Mouse (Mus musculus) heart, postnatal 0 days (tissue): ENCODE results near the gene Fam193a. TPM values are rescaled to one million over a fixed set of nuclear protein-coding genes. Genes with fewer than 3 reads are reported as not detected.

Experiments used
- ATAC-seq: fragments of 200-750 bp; cut with Nextera tagmentation; 2 replicates; pipeline ENCODE4 v1.8.0; 2017; ENCODE audit warnings: low read depth, moderate number of reproducible peaks, moderate library complexity; ENCODE audit not compliant: insufficient read depth
- DNase-seq: peaks from one replicate; pipeline ENCODE4 v3.0.0-alpha.2; 2016; ENCODE audit warnings: low spot score
- H3K27ac ChIP-seq: fragments of 300-500 bp; sonication (generic); 2 replicates; pipeline ENCODE4 v1.5.1; 2014; ENCODE audit warnings: low read depth, mild to moderate bottlenecking
- H3K27me3 ChIP-seq: fragments of 300-500 bp; sonication (generic); 2 replicates; pipeline ENCODE4 v1.6.1; 2014; ENCODE audit warnings: low read length, mixed read lengths; ENCODE audit not compliant: control insufficient read depth, insufficient read depth
- H3K36me3 ChIP-seq: fragments of 300-500 bp; sonication (generic); replicated peaks from 2 replicates; pipeline ENCODE4 v1.6.1; 2014; ENCODE audit warnings: low read length, mixed read lengths; ENCODE audit not compliant: control insufficient read depth, insufficient read depth
- H3K4me1 ChIP-seq: fragments of 300-500 bp; sonication (generic); 2 replicates; pipeline ENCODE4 v1.6.1; 2014; ENCODE audit warnings: antibody characterized with exemption; ENCODE audit not compliant: control insufficient read depth, insufficient read depth
- H3K4me2 ChIP-seq: fragments of 300-500 bp; sonication (generic); 2 replicates; pipeline ENCODE4 v1.6.1; 2014; ENCODE audit warnings: low read depth, mild to moderate bottlenecking, low read length, moderate library complexity
- H3K4me3 ChIP-seq: fragments of 300-500 bp; sonication (generic); 2 replicates; pipeline ENCODE4 v1.5.1; 2014; ENCODE audit warnings: low read depth, low read length
- H3K9ac ChIP-seq: fragments of 300-500 bp; sonication (generic); replicated peaks from 2 replicates; pipeline ENCODE4 v1.6.1; 2014; ENCODE audit warnings: low read depth, low read length, mixed read lengths
- H3K9me3 ChIP-seq: fragments of 300-500 bp; sonication (generic); replicated peaks from 2 replicates; pipeline ENCODE4 v1.6.1; 2016; ENCODE audit warnings: low read length; ENCODE audit not compliant: control insufficient read depth
- CTCF ChIP-seq: IDR thresholded peaks from 2 replicates; pipeline ENCODE4 v1.5.1; 2016; ENCODE audit warnings: antibody characterized with exemption, control low read depth, low read depth
- EP300 ChIP-seq: IDR thresholded peaks from 2 replicates; pipeline ENCODE4 v1.6.1; 2016; ENCODE audit warnings: antibody characterized with exemption, low read depth
- WGBS: fragments of 180-500 bp; shearing (Covaris S2); extraction: QIAGEN DNeasy Blood & Tissue Kit; methylation state at CpG from one replicate; pipeline ENCODE4 v1.1.7; 2014; 5-methylcytosine and 5-hydroxymethylcytosine counted together
- polyA plus RNA-seq: library from polyadenylated mRNA; unstranded; fragments of >200 nt; fragmentation: Nextera tagmentation; extraction: Ambion mirVana; gene quantifications from 2 replicates; pipeline ENCODE4 v1.2.1, GENCODE M21; 2015
- total RNA-seq: library from RNA; depleted of rRNA; stranded (reverse); fragments of >200 nt; gene quantifications from 2 replicates; pipeline ENCODE4 v1.2.3, GENCODE M21; 2014; ENCODE audit warnings: low replicate concordance

Fam193a gene
- total and polyA plus RNA-seq, 2 experiments from 2014 or later = 5.4 to 31.0 TPM

- WGBS = 62% methylated on average over 3 of the region's 3 CpGs
- Histone ChIP-seq H3K9ac (no peak overlapping the region), H3K9me3 (no peaks in the 10 kb centered on the region), H3K4me1 (peaks cover 12% of the 10 kb centered on the region), H3K4me2 (no peak overlapping the region), H3K4me3 (no peak overlapping the region), H3K27ac (no peak overlapping the region), H3K27me3 (no peaks in the 10 kb centered on the region), H3K36me3 (no peaks in the 10 kb centered on the region)
- no peak for TF ChIP-seq CTCF
- no peak for TF ChIP-seq EP300
- ATAC-seq = no peak
- no peak for DNase-seq
Observed at GRCm38 (mm10) chr5:34521337-34521736, 151.6 kb downstream of the Fam193a start.

DNA sequence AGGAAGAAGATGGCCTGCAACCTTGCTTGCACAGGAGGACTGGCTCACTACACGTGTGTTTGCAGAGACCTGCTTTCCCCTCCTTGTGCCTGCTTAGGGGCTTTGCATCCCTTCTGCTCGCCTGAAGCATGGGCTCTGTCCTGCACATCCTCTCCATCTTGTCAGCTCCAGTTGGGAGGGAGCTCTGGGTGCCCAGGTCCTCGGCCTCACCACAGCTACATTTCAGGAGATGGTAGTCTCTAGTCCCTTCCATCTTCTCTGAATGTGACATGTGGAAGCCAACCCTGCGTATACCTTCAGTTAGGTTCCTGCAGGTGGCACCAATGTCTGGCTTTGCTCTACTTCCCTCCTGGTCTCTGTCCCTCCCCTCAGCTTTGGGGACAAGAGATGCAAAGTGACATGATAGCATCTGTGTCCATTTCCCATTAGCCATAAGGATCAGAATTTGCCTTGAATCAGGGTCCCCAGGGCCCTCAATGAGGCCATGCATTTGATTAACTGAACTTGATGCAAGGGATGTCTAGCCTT is 154.3 kb downstream of the Fam193a start:
- Histone ChIP-seq H3K27ac (no peak overlapping the region), H3K27me3 (peaks cover 3% of the 10 kb centered on the region; the same call in 1 of the 2 replicates), H3K9ac (no peak overlapping the region), H3K4me1 (peaks cover 12% of the 10 kb centered on the region), H3K4me2 (no peak overlapping the region), H3K4me3 (no peak overlapping the region), H3K9me3 (no peaks in the 10 kb centered on the region), H3K36me3 (no peaks in the 10 kb centered on the region)
- WGBS = 72% methylated on average over 4 of the region's 4 CpGs
- ATAC-seq = no peak
- no peak for TF ChIP-seq CTCF
- no peak for TF ChIP-seq EP300
- DNase-seq = no peak

DNA sequence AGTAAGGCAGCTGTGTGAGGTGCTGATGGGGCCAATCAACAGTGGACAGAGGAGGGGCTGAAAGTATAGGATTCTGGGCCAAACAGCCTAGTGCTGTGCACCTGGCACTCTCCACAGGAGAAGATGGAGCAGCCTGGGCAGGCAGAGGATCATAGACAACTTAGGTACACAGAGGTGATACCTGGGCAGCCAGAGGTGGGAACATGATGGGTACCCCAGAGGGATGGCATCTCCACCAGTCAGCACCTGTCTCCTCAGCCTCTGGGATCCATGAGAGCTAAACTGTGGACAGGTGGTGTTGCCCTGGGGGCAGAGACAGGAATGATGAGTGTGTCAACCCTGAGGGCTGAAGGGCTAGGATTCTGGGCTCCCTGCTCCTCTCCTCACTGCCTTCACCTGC is 154.8 kb downstream of the Fam193a start:
- Histone ChIP-seq H3K4me2 (no peak overlapping the region), H3K9me3 (no peaks in the 10 kb centered on the region), H3K27me3 (peaks cover 3% of the 10 kb centered on the region; the same call in 1 of the 2 replicates), H3K4me1 (peaks cover 12% of the 10 kb centered on the region), H3K4me3 (no peak overlapping the region), H3K27ac (no peak overlapping the region), H3K36me3 (no peaks in the 10 kb centered on the region), H3K9ac (no peak overlapping the region)
- TF ChIP-seq EP300 (no peak), CTCF (no peak)
- ATAC-seq (no peak), DNase-seq (no peak)

- H3K27me3 ChIP-seq = peaks cover 3% of the 10 kb centered on the region; the same call in 1 of the 2 replicates
Observed at GRCm38 (mm10) chr5:34525663-34526476, 156.1 kb downstream of the Fam193a start, which contains the start of gene Sh3bp2. Gene Sh3bp2, plus strand, starts transcription at chr5:34525838.

GRCm38 (mm10) chr5:34526477-34526775 is 156.7 kb downstream of the Fam193a start:
- TF ChIP-seq EP300 (no peak), CTCF (no peak)
- no peaks in the 10 kb centered on the region for H3K36me3 ChIP-seq
- no peak overlapping the region for H3K27ac ChIP-seq
- H3K9ac ChIP-seq = no peak overlapping the region
- ATAC-seq (no peak), DNase-seq (no peak)
- peak overlapping the region; percentile 65 for H3K4me2 ChIP-seq
- peak overlapping the region; percentile 54 for H3K4me3 ChIP-seq
- H3K4me1 ChIP-seq = 0 out of 2 replicates have a peak, but pooled peaks cover under 1% of the 10 kb centered on the region
- no peaks in the 10 kb centered on the region for H3K9me3 ChIP-seq
- peaks cover 3% of the 10 kb centered on the region; the same call in 1 of the 2 replicates for H3K27me3 ChIP-seq
- 68% methylated on average over 5 of the region's 5 CpGs for WGBS

More at GRCm38 (mm10) chr5:34525663-34526476, 156.1 kb downstream of the Fam193a start, which contains the start of gene Sh3bp2:
- H3K36me3 ChIP-seq = no peaks in the 10 kb centered on the region
- TF ChIP-seq CTCF (no peak), EP300 (no peak)
- peak; percentile 86 for DNase-seq
- peaks cover 6% of the 10 kb centered on the region; the same call in 1 of the 2 replicates for H3K4me1 ChIP-seq
- H3K9ac ChIP-seq = peak within 1 kb of the TSS; percentile 39; the same call in 1 of the 2 replicates
- WGBS = 3% methylated on average over 38 of the region's 38 CpGs
- peak within 1 kb of the TSS; percentile 65 for H3K4me2 ChIP-seq
- peak within 1 kb of the TSS; percentile 7; the same call in 1 of the 2 replicates for H3K27ac ChIP-seq
- no peaks in the 10 kb centered on the region for H3K9me3 ChIP-seq
- peak within 1 kb of the TSS; percentile 54 for H3K4me3 ChIP-seq
- ATAC-seq = peak; percentile 94
